Mouse (Mus musculus): Measurements from ENCODE around the gene Ccndbp1. TPM values are rescaled to one million over a fixed set of nuclear protein-coding genes. Genes with fewer than 3 reads are reported as not detected.
"Not testable (repeated sequence)": the region's sequence is repeated elsewhere in the genome, so short reads cannot be mapped to it uniquely, and the experiment has no call there.

Gene Ccndbp1
- total RNA-seq (2021): 10 to 100 TPM; 22.2 to 22.4 TPM
- long read RNA-seq, experiment 1, transcript Ccndbp1-201 (11 exons, 1,569 nt): major isoform, 17 of 22 reads
- long read RNA-seq, experiment 1, partial matches to known transcripts: 2 of 22 reads
- long read RNA-seq, experiment 1, other reads (novel, unspliced or antisense): 2 of 22 reads
- long read RNA-seq, experiment 2, transcript Ccndbp1-201 (11 exons, 1,569 nt): major isoform, 23 of 31 reads
- long read RNA-seq, experiment 2, partial matches to known transcripts: 3 of 31 reads
- long read RNA-seq, experiment 2, other reads (novel, unspliced or antisense): 4 of 31 reads

DNA sequence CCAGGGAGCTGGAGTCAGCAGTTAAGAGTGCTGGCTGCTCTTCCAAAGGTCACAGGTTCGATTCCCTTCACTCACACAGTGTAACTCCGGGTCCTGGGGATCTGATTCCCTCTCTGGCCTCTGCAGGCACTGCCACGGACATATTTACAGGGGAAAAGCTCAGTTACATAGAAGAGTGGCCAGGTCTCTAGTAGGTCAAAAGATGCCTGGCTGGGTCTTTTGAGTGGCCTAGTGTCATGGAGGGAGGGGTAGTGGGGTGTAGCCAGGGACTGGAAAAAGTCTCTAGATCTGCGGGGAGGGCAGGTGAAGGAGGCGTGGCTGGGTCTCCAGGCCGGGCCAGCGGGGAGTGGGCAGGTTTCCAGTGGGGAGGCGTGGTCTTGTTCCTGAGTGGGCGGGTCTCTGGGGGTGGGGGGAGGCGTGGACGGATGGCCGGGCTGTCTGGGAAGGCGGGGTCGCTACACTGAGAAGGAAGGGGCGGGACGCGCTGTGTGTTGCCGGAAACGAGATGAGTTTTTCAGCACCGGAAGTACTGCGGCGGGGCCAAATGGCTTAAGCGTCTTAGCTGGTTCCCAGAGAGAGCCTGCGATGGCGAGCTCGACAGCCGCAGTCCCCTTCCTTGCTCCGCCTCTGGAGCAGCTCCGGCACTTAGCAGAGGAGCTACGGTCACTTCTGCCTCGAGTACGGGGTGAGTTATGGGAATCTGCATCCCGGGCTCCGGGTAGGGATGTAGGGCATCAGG lies at the start of gene Ccndbp1:
Gene Ccndbp1 (plus strand): TSS at position 479 of the 739 bp plus-strand sequence.
- peak; percentile 83 to 91 for DNase-seq (ENCODE audit: low spot score in 2 of 2)

DNA sequence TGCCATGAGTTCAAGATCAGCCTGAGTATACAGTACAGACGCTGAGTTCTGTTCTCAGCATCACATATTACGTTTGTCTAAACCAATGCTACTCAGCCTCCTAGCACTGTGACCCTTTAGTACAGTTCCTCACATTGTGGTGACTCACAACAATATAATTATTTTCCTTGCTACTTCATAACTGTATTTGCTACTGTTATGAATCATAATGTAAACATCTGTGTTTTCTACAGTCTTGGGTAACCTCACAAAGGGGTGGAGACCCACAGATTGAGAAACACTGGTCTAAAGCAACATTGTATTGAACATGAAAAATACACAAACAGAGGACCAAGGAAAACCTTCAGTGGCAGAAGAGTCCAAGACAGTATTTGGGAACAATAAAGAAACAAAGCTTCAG lies 48.8 kb upstream of the Ccndbp1 start:
- DNase-seq (ENCODE audit: low spot score in 2 of 2): no peak

DNA sequence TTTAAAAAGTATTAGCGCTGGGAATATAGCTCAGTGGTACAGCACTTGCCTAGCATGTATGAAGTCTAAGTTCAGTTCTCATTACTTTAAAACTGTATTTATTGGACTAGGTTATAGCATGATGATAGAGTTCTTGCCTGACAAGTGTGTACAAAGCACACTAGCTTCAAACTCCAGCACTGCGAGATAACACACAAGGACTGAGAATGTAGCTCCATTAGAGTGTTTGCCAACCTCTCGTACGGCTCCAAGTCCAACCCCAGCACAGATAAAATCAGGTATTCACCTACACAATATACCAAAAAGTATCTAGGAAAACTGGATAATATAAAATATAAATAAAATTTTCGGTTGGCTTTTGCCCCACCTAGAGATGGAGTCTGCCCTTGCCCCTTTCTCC lies 48.4 kb upstream of the Ccndbp1 start:
- no peak for DNase-seq (ENCODE audit: low spot score in 2 of 2)

DNA sequence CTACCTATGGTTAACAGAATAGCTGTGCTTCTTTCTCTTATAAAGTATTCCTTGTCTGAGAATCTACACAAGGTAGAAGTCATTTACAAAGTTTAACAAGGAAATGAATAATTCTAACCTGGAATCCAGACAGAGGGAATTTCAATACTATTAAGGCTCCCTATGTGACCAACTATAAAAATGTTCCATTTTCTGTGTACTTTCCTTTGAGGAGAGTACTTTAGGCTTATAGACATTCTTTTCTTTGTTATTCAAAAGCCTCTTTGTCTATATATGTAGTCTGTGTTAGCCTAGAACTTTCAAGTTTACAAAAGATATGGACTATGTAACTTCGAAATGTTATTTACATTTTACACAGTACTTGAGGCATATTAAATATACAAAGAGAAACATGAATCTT lies 47.9 kb upstream of the Ccndbp1 start:
- DNase-seq (ENCODE audit: low spot score in 2 of 2): no peak

DNA sequence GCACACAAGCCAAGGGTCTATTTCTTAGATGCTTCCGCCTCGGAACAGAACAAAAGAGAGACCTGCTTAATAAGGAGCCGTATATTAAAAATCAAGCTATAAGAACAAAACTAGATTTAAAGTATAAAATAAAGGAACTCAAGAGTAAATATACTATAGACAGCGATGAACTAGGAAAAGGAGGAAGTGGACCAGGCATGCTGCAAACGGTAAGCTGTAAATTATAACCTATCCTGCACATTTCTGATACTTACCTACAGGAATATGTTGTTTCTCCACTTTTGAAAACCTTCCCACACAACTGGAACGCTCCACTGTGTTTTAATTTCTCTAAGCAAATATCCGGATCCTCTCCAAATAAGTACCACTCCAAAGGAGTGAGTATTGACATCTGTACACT lies 45.1 kb upstream of the Ccndbp1 start:
- no peak for DNase-seq (ENCODE audit: low spot score in 2 of 2)

DNA sequence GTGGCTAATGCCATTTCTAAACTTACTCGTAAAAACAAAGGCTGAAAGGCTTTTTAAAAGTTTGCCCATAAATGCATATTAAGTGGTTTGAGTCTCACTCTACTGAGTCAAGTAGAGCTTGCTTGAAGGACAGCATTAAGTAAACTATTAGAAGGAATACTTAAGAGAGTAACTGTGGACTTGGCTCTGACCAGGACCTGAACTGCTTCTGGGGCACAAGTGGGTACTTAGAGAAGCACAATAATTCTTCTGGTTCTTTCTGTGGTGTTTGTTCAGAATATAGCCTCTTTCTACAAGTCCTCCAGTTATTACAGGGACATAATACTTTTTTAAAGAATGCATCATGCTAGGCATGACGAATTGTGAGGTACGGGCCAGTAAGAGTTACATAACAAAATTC lies 42.7 kb upstream of the Ccndbp1 start:
- DNase-seq (ENCODE audit: low spot score in 2 of 2): no peak

DNA sequence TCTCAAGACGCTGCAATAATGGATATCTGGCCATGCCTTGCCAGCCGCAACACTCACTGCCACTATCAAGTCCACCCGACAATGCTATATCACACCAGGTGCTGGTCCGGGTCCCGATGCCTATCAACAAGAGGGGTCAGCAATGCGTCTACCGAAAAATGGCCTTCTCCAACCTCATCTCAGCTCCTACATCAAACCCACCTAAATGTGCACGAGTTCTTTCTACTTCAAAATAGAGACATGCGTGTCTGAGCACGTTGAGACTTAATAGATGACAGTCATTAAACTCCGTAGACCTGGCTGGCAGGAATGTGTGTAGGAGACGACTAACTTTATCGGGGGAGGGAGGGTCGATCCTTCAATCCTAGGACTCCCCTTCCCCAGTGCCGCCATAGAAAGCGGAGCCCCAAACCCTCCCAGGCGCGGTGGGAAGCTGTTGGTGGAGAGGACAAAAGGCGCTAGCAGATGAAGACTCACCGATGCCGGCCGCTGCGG lies 38.1 kb upstream of the Ccndbp1 start:
- DNase-seq (ENCODE audit: low spot score in 2 of 2): peak in 1 of 2 experiments; percentile 10

DNA sequence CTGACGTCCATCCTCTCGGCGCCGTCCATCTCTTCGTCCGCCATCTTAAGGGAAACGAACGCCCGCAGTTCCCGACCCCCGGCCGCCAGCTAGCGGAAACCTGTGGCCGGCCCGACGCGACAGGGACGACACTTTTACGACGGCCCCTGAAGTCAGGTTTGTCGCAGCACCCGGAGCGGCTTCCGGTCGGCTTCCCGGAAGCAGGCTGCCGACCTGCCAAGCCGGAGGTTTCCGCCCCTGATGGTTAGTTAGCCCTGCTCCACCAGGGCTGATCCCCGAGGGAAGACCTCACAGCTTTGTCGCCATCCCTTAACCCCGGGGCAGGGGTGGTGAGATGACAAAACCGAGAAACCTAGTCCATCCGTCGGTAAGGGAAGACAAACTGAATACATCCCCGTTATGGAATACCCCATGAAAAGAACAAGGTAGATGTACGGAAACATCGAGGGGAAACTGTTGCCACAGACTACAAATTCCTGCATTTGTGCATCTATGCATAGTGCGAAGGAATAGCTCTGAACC lies 37.6 kb upstream of the Ccndbp1 start, which contains the start of gene Ubr1:
Gene Ubr1 (minus strand): TSS at position 157 of the 522 bp plus-strand sequence.
- DNase-seq (ENCODE audit: low spot score in 2 of 2): peak; percentile 67 to 84

DNA sequence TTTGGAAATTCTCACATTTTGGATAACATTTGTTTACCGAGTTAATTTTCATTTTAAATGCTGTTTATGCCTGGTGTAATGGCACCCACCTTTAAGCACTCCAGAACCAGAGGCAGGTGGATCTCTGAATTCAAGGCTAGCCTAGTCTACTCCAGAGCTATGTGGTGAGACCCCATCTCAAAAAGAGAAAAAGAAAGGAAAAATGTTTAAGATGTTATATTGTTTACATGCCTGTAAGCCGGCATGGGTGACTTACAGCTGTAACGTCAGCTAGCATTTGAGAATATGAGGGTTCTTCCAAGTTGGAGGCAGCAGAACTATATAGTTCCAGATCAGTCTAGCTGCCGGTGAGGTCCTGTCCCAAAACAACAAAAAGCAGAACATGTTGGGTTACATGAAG lies 36.4 kb upstream of the Ccndbp1 start:
- DNase-seq (ENCODE audit: low spot score in 2 of 2): no peak

DNA sequence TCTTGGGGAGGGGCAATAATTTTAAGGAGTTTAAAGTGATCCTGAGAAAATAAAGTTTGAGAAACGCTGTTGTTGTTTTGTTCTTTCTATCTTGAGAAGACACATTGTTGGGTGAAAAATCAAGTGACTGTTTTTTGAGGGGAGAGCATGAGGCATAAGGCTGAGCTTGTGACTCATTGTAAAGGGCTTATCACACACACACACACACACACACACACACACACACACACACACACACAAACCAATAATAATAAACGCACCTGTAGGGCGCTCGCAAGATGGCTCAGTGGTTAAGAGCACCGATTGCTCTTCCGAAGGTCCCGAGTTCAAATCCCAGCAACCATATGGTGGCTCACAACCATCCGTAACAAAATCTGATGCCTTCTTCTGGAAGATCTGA lies 35.9 kb upstream of the Ccndbp1 start:
- not testable (repeated sequence) for DNase-seq (ENCODE audit: low spot score in 2 of 2)

DNA sequence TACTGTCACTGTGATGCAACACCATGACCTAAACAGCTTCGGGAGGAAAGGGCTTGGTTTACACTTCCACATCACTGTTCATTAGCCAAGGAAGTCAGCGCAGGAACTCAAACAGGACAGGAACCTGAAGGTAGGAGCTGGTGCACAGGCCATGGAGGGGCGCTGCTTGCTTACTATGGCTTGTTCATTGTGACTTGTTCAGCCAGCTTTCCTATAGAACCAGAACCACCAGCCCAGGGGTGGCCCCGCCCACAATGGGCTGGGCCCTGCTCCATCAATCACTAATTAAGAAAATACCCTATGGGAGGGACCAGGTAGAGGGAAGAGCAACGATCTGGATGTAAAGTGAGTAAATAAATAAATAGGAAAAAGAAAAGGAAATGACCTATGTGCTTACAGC lies 35.2 kb upstream of the Ccndbp1 start:
- no peak for DNase-seq (ENCODE audit: low spot score in 2 of 2)

DNA sequence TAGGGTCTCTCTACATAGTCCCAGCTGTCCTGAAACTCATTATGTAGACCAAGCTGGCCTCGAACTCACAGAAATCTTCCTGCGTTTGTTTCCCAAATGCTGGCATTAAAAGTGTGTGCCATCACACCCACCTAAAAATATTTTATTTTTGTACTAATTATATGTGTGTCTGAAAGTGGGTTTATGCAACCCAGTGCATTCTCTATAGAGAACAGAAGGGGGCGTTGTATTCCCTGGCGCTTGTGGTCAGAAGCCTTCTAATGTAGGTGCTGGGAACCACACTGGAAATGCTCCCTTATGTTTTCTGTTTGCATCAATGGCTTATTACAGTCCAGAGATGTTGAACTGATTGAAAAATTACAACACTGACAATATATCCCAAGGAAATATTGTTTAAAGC lies 31.9 kb upstream of the Ccndbp1 start:
- DNase-seq (ENCODE audit: low spot score in 2 of 2): no peak

DNA sequence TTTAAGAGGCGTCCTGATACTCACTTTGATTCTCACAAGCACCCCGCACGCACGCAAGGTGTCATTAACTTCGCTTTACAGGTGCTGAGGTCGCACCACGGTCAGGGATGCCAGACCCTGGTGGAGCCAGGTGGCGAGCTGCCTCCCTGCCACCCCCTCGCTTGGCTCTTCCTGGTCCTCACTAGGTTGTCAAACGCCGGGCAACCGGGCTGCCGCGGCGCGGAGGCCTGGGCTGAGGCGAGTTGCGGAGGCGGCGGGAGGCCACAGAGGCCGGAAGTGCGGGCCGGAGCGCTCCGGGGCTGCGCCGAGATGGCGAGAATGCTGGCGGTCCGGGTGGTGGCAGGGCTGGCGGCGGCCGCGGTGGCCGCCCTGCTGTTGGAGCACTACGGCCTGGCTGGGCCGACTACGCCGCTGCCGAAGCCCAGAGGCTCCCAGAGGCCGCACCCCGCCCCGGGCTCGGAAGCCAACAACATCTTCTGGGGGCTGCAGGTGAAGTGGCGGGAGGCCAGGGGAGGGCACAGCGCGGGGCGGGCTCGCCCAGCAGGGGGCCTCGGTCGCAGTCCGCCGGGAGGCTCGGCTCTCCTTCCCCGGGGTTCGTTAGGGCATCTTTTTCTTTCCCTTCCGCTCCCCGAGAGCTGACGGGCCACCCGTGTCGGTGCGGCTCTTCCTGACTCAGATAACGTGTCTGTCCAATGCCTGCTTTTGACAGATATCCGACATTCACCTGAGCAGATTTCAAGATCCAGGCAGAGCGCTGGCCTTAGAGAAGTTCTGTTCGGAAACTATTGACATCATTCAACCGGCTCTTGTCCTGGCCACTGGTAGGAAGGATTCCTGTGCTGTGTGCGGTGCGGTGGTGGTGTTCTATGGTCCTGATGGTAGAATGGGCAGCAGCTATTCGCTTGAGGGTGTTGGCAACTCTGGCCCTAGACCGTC lies 30.9 kb upstream of the Ccndbp1 start, which contains the start of gene Tmem62:
Gene Tmem62 (plus strand): TSS at position 28 of the 936 bp plus-strand sequence.
- DNase-seq (ENCODE audit: low spot score in 2 of 2): peak; percentile 52 to 63

DNA sequence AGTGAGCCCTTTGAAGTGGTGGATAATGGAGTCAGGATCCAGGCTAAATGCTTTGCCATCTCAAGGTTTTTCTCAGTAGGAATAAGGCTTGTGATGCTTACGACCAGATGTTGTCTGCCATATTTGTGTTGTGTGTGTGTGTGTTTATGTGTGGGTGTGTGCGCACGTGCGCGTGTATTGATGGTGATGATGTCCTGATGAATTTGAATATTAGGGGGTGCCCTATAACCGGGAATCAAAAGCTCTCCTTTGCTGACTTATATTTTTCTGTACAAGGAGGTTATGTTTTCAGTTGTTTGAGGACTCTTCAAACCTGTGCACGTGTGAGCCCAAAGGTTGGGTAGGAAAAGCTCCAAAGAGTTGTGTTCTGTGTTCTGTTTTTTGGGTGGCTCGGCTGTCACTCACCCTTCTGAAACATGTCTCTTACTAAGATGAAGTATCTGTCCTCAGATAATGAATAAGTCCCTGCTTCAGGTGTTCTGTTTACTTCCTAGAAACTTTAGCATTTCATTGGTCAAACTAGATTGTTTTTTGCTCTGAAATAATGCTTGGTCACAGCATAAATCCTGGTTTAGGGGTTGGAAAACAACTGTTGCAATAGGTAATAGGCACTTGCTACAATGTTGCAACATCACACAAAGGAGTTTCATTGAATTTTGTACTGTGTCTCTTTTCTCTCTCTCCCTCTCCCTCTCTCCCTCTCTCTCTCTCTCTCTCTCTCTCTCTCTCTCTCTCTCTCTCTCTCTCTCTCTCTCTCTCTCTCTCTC lies 30.1 kb upstream of the Ccndbp1 start:
- no peak for DNase-seq (ENCODE audit: low spot score in 2 of 2)

DNA sequence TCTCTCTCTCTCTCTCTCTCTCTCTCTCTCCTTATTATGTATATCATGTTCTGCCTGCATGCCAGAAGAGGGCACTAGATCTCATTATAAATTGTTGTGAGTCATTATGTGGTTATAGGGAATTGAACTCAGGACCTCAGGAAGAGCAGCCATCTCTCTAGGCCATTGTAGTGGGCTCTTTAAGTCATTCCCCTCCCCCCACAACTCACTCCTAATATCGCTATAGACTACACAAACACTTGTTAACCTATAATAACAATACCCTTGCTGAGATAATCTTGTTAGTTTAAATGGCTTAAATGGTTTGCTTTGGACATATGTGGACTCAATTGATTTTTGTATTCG lies 29.5 kb upstream of the Ccndbp1 start:
- no peak for DNase-seq (ENCODE audit: low spot score in 2 of 2)

DNA sequence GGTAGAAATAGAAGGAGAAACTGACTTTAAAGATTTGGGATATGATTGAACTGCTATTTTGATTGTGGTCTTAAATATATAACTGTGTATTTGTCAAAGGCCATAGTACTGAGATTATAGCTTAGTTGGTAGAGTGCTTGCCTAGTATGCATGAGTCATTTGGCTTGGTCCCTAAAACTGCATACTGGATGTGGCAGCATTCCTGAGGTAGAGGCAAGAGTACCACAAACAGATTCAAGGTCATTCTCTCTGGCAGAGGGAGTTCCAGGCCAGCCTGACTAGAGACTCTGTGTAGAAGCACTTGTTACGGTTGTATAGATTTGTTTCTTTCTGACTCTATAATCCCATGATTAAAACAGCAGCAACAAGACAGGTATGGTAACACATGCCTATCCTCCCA lies 28.4 kb upstream of the Ccndbp1 start:
- DNase-seq (ENCODE audit: low spot score in 2 of 2): no peak

DNA sequence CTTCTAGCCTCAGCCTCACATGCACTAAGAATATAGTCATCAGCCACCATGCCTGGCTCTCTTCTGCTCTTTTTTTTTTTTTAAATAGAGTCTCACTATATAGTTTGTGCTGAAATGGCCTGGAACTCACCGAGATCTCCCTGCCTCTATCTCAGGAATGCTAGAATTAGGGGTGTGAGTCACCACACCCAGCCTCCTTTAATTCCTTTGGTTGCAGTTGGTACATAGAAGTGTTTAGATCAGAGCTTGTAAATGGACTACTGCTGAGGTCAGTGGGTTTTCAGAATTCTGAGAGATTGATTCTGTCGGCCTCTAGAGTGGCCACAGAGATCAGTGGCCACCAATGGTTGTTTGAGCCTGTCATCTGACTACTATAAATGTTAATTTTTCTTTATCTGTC lies 27.3 kb upstream of the Ccndbp1 start:
- DNase-seq (ENCODE audit: low spot score in 2 of 2): no peak

DNA sequence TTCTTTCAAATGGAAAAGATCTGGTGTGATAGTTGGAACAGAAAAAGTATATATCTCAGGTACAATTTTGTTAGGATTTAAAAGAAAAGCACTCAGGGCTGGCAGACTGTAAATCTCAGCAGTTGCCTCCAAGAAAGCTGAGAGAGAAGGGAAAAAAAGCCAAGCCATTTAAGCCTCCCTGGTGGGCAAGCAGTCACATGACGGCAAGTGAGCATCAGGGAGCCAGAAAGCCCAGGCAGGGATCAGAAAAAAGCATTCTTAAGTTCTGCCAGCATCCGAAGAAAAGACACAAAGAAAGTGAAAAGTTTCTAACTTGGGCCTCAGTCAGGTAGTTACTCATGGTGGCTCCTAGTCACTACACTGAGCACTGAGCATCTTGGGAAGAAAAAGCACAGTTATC lies 24.6 kb upstream of the Ccndbp1 start:
- no peak for DNase-seq (ENCODE audit: low spot score in 2 of 2)

DNA sequence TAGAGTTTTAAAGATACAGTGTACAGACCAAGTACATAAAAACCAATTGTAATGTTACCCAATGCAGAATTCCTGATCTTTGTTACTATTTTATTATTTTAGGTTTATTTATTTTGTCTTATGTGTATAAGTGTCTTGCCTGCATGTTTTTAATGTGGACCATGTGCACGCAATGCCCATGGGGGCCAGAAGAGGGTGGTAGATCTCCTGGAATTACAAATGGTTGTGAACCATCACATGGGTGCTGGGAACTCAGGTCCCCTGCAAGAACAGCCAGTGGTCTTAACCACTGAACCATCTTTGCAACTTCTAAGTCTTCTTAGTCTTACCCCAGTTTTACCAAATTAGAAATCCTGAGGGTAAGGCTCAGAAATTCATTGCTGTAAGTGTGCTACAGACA lies 23.0 kb upstream of the Ccndbp1 start:
- DNase-seq (ENCODE audit: low spot score in 2 of 2): no peak

DNA sequence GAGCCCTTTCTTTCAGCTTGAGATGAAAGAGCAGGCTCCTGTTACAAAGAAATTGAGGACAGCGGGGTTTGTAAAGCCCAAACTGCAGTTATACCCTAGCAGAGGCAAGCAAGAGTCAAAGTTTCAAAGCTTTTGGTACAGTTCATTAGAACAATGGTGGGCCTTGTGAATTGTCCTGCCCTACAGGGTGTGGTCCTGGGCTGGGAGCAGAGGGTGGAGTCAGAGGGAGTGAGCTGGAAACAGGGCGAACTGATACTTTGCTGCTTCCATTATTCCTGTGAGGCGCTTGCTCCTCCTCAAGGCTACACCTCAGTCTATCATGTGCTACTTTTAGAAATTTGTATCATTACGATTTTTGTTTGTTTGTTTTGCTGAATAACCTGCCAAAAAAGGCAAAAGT lies 17.0 kb upstream of the Ccndbp1 start:
- DNase-seq (ENCODE audit: low spot score in 2 of 2): no peak

Data from gastrocnemius, postnatal 4 days (tissue).